Mouse (Mus musculus) adrenal gland, postnatal 36 days (tissue): ENCODE results near the gene Fam222a. TPM values are rescaled to one million over a fixed set of nuclear protein-coding genes. Genes with fewer than 3 reads are reported as not detected.

Experiments used
- DNase-seq, 2 experiments: peaks; one replicate each; pipeline ENCODE4 v3.0.0; 2021; ENCODE audit warnings: mixed read lengths in 1 of 2
- total RNA-seq, 2 experiments: library from RNA; stranded (reverse); gene quantifications; 2 replicates each; pipeline ENCODE4 v1.2.3; 2021

Gene Fam222a
- total RNA-seq, 2 experiments from 2014 or later, result 52.1 to 118 TPM

DNA sequence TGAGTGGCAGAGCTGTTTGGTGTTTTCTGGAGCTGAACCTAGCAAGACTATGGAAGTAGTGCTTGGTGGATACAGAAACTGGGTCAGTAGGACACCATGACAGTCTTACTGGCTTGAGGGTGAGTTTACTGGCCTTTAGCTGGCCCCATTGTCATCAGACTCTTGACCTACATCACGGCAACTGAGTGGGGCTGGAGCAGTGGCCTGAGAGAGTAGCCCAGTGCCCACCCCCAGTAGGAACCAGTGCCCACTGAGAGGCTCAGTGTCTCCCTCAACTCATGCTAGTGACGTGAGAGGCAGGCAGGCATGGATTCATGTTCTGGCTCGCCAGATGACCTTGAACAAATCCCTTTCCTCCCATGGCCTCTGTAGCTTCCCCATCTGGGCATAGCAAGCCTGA, 15.2 kb downstream of the Fam222a start:
- no peak for DNase-seq

DNA sequence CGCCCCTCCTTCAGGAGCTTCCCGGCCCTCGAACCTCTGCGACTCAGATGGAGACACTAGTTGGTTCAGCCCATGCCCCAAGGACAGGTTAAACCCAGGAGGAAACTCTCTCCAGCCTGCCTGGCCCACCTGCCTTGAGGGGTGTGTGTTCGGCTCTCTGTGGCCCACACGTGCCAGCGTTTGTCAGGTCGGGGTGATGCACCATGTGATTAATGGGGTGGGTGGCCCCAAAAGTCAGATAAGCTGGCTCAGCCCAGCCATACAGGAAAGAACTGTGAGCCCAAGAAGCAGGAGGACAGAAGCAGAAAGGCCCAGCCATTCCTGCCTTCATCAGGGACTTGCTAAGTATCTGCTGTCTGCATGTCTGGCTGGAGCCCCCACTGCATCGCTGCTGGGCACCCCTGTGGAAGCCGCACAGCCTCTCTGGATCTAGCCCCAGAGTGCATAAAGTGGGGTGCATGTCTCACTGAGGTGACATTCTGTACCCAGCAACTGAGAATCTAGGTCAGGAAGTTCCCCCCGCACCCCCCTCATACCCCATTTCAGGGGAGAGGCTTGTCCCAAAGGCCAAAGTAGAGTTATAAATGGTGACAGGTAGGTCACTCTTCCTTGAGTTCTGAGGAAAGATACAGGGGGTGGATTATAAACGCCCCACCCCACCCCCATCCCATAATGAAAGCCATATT, 15.8 kb downstream of the Fam222a start:
- peak; percentile 62 to 66 for DNase-seq

DNA sequence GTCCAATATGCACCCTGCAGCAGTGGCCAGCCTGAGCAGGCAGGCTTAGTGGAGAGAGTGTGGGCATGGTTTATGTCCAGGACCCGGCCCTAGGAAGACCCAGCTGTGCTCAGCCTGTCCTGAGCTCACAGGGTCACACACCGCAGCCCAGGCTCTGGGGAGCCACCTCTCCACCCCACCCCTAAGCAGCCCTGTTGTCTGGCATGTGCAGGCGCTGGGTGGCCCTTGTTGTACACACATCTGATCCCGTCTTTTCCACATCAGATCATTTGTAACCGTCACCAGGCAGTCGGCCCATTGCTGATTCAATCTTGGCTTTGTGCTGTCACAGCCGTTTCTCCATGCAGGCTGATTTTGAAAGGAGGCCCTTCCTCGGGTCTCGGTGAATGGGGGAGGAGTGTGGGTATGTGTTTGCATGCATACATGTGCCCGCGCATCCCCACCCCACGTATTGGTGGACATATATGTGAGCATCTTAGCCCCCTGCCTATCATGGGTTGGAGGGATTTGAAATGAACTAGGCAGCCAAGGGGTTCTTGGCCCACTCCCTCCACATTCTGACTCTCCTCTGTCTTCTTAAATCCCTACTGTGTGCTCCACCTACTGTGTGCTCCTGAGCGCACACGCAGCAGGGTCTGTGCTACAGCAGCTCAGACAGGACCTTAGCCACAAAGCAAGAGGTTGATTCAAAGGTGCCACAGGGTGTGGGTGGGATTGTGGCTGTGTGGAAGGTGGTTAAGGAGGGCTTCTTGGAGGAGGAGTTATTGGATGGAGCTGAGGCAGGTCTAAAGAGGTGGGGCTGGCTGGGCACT, 16.7 kb downstream of the Fam222a start:
- peak; percentile 35 to 57 for DNase-seq

DNA sequence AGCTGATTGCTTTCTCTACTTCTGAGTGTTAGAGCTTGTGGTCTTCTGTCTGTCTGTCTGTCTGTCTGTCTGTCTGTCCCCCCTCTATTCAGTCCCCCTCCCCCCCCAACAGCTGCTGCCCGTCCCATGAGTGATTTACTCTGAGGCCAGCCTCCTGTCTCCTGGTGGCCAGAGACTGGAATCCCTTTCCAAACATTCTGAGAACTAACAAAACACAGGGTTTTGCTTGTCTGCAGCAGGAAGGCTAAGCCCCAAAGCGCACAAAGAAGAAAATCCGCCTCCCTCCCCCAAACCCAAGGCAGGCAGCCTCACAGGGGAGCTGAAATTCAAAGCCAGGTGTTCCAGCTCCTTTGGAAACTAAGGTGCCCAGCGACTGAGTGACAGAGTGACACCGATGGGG, 17.9 kb downstream of the Fam222a start:
- DNase-seq, result no peak

DNA sequence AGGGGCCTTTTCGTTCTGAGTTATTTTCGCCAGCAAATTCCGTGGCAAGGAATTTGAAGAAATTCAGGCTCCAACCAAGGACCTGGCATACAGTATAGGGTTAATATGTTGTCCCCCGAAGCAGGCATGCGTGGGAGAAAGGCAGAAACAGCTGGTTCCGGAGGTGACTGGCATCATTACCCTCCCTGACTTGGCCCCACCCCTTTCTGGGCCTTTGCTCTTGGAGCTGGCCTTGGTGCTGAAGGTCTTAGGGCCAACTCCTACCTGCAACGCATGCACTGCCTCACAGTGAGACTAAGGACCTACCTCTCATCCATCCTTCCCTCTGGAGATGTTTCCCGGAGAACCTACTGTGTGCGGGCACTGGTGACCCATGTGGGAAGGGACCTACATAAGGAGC, 20.1 kb downstream of the Fam222a start:
- peak; percentile 85 to 90 for DNase-seq

DNA sequence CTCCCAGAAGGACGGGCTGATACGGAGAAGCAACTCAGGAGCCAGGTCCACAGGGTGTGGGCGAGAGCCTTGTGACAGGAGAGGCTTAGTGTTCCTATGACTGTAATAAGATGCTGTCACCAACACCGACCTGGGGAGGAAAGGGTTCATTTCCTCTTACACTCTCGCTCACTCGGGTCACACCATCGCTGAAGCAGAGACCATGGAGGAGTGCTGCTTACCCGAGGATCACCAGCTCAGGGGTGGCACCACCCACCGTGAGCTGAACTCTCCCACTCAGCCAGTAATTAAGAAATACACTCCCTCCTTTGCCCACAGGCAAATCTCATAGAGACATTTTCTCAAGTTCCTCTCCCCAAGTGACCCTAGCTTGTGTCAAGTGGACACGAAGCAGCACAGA, 20.6 kb downstream of the Fam222a start:
- DNase-seq, result no peak

DNA sequence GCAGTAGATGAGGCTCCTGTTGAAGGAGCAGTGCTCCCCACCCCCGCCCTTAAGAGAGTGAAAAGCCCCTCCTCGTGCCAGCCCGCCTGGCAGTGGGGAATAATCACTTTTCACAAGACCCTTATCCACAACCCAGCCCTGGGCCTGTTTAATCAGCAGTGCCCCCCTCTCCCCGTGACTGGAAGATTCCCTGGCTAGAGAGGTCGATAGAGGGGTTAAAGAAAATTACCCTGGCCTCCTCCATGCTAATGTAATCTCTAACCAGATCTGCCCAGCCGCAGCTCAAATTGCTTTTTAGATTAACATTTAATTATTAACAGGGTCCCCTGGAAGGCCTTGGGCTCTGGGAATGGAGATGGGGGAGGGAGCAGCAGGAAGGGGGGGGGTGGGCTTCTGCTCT, 21.2 kb downstream of the Fam222a start:
- DNase-seq, result no peak

DNA sequence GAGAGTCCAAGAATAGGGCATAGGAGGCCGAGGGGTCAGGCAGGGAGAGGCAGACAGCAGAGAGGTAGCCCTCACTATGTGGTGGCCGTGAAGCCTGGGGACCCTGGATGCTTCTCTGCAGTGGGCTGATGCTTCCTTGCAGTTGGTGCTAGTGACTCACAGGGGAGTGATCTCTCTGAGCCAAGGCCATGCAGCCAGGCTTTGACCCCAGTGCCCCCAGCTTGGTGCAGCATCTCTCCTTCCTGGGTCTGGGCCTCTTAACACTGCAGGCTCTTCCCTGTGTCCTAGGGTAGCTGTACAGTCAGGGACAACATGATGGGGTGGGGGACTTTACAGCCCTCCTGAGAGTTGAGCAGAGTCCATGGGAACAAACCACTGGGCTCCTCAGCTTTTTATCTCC, 21.6 kb downstream of the Fam222a start:
- peak in 1 of 2 experiments; percentile 62 for DNase-seq

DNA sequence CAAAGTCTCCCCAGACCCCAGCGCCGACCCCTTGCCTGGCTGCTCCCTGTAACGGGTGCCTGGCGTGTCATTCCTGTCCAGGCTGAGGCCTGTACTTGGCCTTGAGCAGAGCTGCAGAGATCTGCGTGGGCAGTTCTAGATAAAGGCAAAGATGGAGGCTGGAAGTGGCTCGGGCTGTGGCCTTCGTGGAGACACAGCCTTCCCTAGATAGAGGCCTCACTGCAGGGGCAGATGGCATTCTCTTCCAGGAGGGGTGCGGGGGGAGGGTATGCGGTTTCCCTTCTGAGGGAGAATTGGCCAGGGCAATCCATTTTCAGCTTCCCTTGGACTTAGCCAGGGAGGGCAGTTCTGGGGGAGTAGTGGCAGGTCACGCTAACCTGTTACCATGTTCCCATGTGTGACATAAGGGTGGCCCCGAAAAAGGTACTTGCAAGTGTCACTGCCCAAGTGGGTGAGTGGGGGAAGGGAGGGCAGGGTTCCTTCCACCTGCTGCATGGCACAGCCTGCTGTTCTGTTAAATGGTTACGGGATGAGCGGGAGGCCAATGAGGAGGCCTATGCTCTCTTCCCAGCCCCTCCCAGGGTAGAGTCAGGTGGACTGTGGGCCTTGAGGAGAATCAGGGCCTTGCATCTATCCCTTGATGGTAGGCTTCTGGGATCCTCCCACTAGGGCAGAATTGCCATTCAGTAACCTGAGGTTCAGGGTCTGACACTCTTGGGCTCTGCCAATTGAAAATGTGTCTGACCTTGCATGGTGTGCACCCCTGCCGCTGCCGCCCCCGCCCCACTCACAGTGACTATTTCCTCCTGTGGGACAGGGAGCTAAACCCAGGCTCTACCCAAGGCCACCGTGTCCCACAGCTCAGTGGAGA, 22.5 kb downstream of the Fam222a start:
- DNase-seq, result peak in 1 of 2 experiments; percentile 62

DNA sequence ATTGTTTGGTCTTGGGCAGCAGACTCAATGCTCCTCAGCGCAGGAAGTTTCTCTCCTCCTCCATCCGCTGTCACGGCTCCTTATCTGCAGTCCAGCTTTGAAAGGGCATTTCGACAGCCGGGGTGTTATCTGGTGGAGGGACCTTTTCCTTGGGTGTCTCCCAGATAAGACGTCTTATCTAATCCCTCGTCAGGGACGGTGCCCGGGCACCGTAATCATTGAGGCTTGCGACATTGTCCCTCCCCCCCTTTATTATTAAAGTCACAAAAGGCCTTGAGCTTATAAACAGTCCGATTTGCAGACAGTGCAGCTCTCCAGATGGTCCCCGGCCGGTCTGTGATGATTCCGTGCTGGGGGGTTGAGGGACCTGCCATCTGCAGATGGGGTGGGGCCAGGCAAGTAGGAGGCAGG, 23.3 kb downstream of the Fam222a start:
- peak; percentile 55 to 69 for DNase-seq

DNA sequence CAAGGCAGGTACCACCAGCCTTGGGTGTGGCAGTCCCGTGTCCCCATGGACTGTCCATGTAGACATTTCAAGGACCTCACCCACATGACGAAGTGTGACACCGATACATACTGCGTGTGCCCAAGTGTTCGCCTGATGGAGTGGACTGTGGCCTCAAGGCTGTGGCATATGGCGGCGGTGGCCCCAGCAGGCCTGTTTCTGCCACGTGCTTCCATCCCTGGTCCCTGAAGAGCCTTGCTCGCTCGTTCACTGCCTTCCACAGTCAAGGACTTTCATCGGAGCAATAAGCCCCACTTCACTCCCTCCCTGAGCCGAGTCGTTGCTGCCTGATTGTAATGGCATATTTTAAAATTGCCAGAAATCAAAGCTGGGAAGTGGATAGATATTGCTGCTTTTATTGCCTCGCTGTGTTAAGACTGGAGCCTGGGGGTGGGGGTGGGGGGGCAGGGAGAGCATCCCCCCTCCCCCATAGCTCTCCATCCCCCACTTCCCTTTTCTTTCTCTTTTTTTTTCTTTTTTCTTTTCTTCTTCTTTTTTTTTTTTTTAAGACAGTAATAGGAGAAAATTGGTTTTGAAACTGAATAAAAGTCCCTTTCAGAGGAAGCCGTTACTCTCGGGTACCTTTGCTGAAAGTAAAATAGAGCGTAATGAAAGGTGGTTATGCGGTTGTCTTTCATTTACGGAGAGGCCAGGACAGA, 24.8 kb downstream of the Fam222a start:
- DNase-seq, result peak in 1 of 2 experiments; percentile 41

DNA sequence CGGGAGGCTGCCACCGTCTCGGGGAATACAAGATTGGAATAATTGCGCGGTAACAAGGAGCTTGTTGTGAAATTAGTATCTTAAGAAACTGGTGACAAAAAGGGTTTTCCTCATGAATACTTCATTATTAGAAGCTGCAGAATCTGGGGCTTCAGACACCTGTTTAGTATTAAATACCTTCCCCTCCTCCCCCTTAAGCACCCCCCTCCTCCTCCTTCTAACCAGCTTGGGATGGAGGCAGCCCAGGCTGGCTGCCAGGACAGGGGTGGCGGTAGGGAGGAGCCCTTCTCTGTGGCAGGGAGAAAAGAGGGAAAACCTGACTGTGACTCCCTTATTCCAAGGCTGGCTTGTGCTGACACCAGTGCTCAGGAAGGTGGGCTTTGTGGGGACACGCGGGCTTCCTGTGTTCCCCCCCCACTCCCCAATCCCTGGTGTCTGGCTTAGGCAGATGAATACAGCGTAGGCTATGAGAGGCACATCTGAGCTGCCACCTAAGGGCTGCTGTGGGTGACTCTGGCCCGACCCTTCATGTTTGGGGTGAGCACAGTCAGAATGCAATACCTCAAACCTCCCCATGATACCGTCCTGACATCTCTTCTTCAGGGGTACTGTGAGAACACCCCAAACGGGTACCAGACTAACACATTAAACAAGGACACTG, 25.5 kb downstream of the Fam222a start:
- no peak for DNase-seq

DNA sequence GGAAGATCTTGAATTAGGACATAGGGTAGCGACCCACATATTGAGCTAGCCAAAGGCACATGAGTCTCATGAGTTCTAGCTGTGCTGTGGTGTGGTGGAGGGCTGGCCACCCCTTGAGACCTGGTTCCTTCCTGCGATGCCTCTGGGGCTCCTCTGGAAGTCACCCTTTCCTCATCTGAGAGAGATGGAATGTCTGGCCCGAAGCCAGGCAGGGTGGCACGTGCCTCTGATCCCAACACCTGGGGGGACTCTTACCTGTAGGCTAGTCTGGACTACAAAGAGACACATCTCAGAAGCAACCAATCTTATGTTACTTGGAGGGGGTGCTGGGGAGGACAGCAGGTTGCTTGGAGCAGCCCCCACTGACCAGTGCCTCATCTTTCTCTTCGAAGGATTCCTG, 26.1 kb downstream of the Fam222a start:
- DNase-seq, result peak in 1 of 2 experiments; percentile 33

DNA sequence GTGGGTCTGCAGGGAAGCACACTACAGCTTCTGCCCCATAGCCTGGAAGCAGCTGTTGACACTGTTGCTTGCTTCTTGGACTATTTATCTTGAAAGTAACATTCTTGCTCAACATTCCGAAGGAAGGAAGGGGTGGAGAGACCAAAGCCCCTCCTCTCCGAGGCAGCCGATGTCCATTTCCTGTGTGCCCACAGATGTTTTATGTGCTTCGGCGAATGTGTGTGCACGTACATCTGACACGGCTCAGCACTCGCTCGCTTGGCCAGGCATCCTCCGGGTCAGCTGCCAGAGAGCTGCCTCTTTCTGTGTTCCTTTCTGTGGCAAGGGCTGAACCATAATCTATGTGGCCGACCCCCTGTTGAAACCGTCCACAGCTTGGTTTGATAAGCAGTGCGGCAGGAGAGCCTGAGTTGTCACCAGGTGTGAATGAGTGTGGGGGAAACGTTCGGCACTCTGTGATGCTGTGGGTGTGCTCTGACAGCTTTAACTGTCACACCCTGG, 27.0 kb downstream of the Fam222a start:
- DNase-seq, result peak in 1 of 2 experiments; percentile 37

DNA sequence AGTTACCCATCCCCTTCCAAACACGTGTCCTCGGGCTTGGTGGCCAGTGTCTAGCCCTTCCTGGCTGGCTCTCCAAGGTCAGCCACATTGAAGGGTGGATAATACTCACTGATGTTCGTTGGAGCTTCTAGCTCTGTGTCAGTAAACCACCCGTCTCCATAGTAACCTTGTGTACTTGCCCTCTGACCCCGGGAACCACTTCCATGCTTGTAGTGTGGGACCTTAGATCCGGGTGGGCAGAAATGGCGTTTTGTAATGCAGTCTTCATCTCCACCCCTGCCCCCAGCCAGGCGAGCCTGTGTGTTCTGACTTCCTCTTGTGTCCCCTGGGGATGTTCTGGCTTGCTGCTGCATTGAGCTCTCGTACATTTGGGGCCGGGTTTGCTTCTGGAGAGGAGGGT, 28.8 kb downstream of the Fam222a start:
- peak; percentile 49 to 57 for DNase-seq

DNA sequence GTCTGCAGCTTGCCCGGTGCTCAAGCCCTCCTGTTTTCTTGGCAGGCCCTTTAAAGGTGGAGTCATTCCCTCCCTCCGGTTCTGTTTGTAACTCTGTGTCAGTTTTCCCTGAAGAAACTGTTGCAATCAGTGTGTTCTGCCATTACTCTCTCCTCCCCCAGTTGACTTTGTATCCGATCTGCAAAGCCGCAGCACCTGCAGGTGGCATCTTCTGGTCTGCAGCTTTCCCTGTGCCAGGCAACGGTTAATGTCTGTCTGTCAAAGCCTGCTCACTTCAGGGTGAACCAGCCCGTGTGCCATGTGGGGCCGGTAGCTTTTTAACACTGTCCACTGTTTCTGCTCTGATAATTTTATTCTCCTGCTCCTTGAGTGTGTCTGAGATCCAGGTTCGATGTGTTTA, 29.4 kb downstream of the Fam222a start:
- DNase-seq, result no peak

DNA sequence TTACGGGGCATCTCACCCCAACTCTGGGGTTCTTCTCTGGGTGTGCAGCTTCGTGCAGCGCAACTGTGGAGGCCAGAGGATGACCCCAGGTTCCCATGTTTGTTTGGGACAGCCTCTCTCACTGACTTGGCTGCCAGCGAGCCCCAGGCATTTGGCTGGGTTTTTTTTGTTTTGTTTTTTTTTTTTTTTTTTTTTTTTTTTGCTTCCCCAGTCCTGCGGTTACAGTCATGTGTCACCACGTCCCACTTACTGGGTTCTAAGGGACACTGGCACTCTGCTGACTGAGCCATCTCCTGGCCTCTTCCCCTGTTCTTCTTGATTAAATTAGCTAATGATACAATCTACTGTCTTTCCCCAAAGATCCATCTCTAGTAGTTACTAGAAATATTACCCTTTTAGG, 29.8 kb downstream of the Fam222a start:
- no peak for DNase-seq

DNA sequence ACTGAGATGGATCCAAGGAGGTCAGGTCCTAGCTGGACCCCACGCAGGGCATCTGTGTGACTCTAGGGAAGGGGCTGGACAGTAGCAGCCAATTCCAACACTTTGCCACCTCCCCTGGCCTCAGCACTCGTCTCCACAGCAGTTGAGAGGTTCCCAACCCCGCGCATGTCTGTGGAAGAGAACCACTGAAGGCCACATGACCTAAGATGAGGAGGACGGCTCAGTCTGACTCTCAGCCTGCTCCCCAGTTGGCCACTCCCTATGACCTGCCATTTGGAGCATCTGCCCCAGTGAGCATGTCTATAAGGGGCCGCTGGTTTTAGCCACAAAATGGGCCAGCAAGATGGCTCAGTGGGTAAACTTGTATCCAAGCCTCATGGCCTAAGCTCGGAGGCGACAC, 34.2 kb downstream of the Fam222a start:
- peak; percentile 52 to 53 for DNase-seq

DNA sequence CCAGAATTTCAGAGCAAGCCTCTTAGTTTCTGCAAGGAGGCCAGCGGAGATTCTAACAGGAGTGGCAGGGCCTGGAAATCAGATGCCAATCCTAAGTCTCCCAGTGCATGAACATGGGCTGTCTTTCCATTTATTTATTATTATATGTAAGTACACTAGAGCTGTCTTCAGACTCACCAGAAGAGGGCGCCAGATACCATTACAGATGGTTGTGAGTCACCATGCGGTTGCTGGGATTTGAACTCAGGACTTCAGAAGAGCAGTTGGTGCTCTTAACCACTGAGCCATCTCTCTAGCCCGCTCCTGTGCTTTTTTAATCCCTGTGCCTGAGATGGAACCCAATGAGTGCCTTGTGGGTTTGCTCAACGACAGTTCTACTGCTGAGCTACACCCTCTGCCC, 36.2 kb downstream of the Fam222a start:
- no peak for DNase-seq

DNA sequence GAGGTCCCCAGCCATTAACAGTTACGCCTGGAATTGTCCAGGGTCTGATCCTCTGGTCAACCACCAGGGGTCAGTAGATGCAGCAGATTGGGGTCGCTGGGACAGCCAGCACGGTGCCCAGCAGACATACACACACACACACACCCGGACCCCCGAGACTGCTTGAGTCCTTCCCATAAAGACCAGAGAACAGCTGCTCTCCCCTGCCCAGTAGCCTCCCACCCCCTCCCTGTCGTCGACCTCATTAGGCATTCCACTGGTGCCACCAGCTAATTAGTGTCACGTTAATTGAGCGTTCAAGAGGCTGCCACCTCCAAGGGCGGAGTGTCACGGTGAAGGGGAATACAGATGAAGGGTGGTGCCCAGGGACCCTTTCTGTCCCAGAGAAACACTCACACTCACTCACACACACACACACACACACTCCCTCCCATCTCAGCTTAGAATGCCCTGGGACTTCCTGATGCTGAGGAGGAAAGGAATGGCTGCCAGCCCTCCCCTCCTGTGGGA, 37.0 kb downstream of the Fam222a start:
- DNase-seq, result no peak

DNA sequence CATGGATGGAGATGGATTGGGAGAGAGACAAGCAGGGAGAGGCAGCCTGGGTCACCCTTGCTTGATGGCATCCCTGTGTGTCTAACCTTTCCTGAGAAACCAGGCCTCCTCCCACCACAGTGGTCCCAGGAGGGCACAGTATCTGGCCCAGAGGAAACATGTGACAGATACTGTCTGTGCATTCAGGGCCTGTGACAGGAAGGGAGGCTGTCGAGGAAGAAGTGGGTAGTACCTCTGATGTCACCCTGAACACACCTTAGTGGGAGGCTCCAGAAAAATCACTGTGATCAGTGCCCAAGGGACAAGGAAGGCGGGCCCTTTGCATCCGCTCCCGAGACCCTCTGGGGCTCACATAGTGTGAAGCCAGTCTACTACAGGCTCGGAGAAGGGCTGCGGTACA, 38.2 kb downstream of the Fam222a start:
- DNase-seq, result no peak
